Mouse (Mus musculus) macrophage (primary cell): Measurements from ENCODE around the gene Hist2h3c2. TPM values are rescaled to one million over a fixed set of nuclear protein-coding genes. Genes with fewer than 3 reads are reported as not detected.
"Not testable (repeated sequence)": the region's sequence is repeated elsewhere in the genome, so short reads cannot be mapped to it uniquely, and the experiment has no call there.

Experiments used
- H3K27ac ChIP-seq: fragments of 350-480 bp; formaldehyde crosslinking; 2 replicates; pipeline ENCODE4 v1.9.0; 2021
- H3K36me3 ChIP-seq: fragments of 350-480 bp; formaldehyde crosslinking; 2 replicates; pipeline ENCODE4 v1.9.0; 2021; ENCODE audit errors: inconsistent target
- H3K4me3 ChIP-seq: fragments of 350-480 bp; formaldehyde crosslinking; 2 replicates; pipeline ENCODE4 v1.9.0; 2021; ENCODE audit errors: inconsistent target
- H3K79me2 ChIP-seq: fragments of 350-480 bp; formaldehyde crosslinking; 2 replicates; pipeline ENCODE4 v1.9.0; 2021; ENCODE audit errors: inconsistent target
- WGBS: methylation state at CpG from one replicate; pipeline ENCODE4 v1.1.7; 2026; ENCODE audit warnings: inconsistent platforms; ENCODE audit not compliant: missing documents; 5-methylcytosine and 5-hydroxymethylcytosine counted together
- polyA plus RNA-seq: library from polyadenylated mRNA; stranded (reverse); fragments of 250-400 nt; gene quantifications from 3 replicates; pipeline ENCODE4 v1.2.4, GENCODE M21; 2018; ENCODE audit warnings: inconsistent platforms

Hist2h3c2 gene
- polyA plus RNA-seq, 1 experiment from 2014 or later = 2.4 TPM

DNA sequence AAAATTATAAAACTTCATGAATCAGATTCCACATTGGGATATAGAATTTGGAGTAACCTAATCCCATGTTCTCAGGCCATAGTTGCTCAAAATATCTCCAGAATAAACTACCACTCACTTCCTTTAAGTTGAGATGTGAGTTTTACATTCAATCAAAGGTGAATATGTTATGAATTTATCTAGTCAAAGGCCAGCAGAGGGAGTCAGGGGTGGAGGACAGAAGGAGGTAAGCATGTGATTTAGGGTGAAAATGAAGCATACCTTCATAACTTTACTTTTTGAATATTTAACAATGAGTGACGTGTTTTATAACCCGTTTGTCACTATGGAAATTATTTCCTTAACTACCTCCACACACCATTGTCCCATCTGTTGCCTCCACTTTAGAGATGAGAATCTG, 4.0 kb downstream of the Hist2h3c2 start:
- H3K4me3 ChIP-seq = no peak overlapping the region
- 100% methylated on average over 2 of the region's 2 CpGs for WGBS
- H3K27ac ChIP-seq = no peak overlapping the region
- no peaks in the 10 kb centered on the region for H3K36me3 ChIP-seq
- no peaks in the 10 kb centered on the region for H3K79me2 ChIP-seq

DNA sequence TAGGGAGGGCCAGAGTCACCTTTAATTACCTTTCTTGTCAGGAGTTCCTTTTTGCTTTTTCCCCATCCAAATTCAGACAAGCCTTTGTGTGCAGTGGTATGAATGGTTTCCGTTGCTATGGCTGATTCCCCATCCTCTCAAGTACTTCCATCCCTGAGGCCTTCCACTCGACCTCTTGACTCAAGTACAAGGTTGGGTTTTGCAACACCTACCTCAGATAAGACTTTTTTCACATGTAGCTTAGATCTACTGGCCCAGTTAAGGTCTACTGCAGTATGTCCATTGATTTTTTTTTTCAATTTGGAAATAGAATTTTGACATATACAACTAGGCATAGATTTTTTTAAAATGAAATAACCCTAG, 7.2 kb downstream of the Hist2h3c2 start:
- Histone ChIP-seq H3K4me3 (no peak overlapping the region), H3K36me3 (no peaks in the 10 kb centered on the region), H3K27ac (no peak overlapping the region), H3K79me2 (no peaks in the 10 kb centered on the region)
- 79% methylated on average over 2 of the region's 2 CpGs for WGBS

DNA sequence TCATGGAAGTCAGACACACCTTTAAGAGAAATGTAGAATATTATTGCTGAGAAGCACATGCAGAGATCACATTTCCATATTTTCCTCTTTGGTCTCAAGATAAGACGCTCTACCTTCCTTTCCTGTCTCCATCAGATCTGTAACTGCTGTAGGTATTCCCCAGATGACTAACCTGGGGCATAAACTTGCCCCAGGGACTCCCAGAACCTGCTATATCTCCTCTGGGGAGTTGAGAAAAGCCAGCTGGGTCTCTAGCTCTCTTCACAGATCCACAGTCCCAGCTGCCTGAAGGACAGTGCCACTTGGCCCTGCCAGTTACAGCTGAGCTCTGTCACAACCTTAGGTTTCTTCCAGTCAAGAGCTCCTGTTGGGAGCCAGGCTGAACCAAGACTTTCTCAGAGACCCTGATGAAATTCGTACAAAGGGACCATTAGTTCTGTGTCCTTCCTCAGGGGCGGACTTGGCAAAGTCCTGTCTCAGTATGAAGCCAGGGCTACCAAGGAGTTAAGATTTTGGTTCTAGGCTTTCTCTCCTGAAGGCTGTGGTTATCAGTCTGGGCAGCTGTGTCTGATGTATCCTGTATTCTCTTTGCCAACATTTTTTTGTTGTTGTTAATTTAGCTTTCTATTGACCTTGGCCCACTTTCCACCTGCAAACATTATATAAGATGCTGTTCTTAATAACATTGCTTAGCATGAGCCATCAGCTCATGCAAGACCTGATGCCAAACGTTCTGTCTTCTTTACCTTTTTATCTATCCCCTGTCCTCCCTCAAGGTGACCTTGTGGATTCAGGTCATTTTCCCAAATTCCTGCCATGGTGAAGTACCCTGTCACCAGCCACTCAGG, 7.8 kb downstream of the Hist2h3c2 start:
- 93% methylated on average over 4 of the region's 4 CpGs for WGBS
- H3K27ac ChIP-seq = no peak overlapping the region
- no peak overlapping the region for H3K4me3 ChIP-seq
- H3K79me2 ChIP-seq = no peaks in the 10 kb centered on the region
- no peaks in the 10 kb centered on the region for H3K36me3 ChIP-seq

DNA sequence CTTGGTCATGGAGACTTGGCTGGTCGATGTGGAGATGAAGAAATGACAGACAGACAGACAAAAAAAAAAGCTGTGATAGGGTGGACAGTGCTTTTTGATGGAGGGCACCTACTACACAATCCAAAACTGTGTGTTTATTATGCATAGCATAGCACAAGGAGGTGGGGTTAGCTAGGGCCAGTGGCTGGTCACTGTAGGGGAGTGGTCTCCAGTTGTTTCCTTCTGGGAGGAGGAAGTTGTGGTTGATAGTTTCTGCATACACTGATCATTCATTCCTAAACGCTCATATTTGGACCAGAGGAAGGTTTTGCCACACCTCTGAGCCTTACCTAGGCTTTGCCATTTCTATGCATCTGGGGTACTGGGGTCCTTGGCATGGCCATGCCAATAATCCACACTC, 8.5 kb downstream of the Hist2h3c2 start:
- no peak overlapping the region for H3K4me3 ChIP-seq
- H3K79me2 ChIP-seq = peaks cover 7% of the 10 kb centered on the region; the same call in 1 of the 2 replicates
- no peaks in the 10 kb centered on the region for H3K36me3 ChIP-seq
- H3K27ac ChIP-seq = no peak overlapping the region
- WGBS = 50% methylated on average over 2 of the region's 2 CpGs

DNA sequence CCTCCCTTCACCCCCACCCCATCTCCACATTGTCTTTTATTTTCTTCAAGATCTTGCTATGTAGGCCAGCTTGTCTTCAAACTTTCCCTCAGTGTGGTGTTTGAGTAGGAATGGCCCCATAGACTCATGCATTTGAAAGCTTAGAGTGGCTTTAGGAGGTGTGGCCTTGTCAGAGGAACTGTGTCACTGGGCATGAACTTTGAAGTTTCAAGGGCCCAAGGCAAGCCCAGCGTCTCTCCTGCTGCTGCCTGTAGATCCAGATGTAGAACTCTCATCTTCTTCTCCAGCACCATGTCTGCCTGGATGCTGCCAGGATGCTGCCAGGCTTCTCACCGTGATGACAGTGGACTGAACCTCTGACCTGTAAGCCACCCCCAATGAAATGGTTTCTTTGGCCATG, 10.1 kb downstream of the Hist2h3c2 start:
- 77% methylated on average over 2 of the region's 2 CpGs for WGBS
- H3K36me3 ChIP-seq = no peaks in the 10 kb centered on the region
- H3K79me2 ChIP-seq = peaks cover 23% of the 10 kb centered on the region
- peak overlapping the region; percentile 94 for H3K27ac ChIP-seq
- no peak overlapping the region for H3K4me3 ChIP-seq

DNA sequence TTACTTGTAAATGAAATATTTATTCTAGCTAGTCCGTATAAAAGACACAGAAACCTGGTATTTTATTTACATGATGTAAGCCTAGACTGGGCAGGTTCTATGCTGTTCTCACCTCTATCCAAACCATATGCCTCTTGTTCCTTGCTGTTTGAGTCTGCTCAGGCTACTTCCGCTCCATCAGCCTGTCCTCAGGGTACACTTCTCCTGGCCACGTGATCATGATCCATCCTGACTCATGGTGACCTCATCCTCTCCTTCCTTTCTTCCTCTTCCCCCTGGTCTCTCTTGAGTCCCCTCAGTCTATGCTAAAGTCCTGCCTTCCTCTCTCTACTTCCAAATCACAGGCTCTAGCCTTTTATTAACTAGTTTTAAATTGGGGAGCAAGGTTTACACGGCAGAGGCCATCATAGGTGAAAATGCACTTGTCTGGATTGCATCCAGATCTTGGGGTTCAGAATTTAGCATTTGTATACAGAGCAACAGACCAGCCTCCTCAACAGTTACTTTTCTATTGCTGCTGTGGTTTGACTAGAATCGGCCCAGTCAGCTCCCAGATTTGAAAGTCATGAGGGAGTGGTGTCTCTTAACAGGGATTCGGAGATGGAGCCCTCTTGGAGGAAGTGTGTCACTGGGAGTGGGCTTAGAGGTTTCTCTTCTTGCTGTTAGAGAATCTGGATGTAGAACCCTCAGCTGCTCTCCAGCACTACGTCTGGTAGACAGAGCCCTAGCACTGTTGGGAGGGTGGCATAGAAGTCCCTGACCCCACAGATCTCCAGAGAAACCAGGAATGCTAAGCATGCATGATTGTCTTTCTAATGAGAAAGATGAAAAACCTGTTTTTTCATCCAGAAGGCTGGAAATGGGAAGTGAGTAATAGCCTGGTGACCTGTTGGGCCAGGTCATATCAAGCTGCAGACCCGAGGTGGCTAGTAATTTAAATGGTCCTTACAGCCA, 12.0 kb downstream of the Hist2h3c2 start:
- Histone ChIP-seq H3K79me2 (peaks cover 41% of the 10 kb centered on the region), H3K4me3 (no peak overlapping the region), H3K27ac (peak overlapping the region; percentile 94), H3K36me3 (no peaks in the 10 kb centered on the region)
- WGBS = 28% methylated on average over 8 of the region's 8 CpGs

DNA sequence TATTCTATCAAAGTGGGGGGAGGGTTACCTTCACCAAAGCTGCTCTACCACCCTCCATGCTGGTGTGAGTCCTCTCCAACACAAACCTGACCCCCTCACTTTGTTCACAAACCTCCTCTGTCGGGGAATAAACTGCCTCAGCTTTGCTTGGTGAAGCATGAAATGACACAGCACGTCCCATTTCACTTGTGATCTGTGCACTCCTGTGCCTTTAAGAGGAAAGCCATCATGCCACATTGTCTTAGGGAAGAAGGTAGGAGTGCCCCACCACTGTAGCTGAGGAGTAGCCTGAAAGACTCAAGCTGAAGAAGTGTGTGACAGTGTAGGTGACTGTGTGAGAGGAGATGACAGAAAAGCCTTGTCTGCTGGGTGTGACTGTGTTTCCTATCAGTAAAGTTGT, 13.5 kb downstream of the Hist2h3c2 start:
- Histone ChIP-seq H3K36me3 (no peaks in the 10 kb centered on the region), H3K4me3 (no peak overlapping the region), H3K27ac (peak overlapping the region; percentile 94), H3K79me2 (peaks cover 46% of the 10 kb centered on the region)
- 90% methylated on average over 2 of the region's 2 CpGs for WGBS

DNA sequence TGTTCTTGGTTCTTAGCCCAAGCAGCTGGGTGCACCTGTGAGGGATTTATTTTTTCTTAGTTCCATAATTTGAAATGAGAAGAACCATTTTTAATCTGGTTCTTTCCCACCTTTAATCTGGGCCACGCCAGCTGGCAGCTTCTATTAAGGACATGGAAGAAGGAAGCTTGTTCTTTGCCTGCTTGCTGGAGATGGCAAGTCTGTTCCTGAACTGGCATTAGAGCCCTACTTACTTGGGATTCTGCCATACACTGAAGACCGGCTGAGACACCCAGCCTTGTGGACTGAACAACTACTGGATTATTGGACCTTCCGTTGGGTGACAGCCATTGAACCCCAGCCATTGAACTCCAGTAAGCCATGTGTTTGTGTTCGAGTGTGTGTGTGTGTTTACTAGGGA, 16.2 kb downstream of the Hist2h3c2 start:
- WGBS = 93% methylated on average over 4 of the region's 4 CpGs
- H3K4me3 ChIP-seq = peak overlapping the region; percentile 58
- peak overlapping the region; percentile 92 for H3K27ac ChIP-seq
- H3K79me2 ChIP-seq = peaks cover 46% of the 10 kb centered on the region
- no peaks in the 10 kb centered on the region for H3K36me3 ChIP-seq

DNA sequence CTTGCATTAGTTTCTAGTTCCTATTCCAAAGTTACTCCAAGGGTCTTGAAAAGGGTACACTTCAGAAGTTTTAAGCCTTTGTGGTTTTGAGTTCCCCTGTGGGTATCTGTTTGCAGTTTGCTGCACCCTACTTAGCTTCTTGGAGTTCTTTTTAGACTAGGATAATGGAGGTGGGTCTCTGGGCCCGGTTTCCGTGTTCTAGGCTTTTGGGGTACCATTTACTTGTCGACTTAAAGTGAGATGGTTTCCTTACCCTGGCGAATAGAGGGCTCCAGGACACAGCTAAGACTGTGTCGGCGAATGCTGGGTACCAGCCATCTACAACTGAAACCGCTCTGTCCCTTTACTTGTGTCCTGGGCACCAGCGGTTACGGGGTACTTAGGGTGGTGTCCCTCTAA, 17.3 kb downstream of the Hist2h3c2 start:
- H3K27ac ChIP-seq = peak overlapping the region; percentile 92
- H3K79me2 ChIP-seq = peaks cover 46% of the 10 kb centered on the region
- H3K36me3 ChIP-seq = no peaks in the 10 kb centered on the region
- peak overlapping the region; percentile 58 for H3K4me3 ChIP-seq
- WGBS = 10% methylated on average over 9 of the region's 9 CpGs

DNA sequence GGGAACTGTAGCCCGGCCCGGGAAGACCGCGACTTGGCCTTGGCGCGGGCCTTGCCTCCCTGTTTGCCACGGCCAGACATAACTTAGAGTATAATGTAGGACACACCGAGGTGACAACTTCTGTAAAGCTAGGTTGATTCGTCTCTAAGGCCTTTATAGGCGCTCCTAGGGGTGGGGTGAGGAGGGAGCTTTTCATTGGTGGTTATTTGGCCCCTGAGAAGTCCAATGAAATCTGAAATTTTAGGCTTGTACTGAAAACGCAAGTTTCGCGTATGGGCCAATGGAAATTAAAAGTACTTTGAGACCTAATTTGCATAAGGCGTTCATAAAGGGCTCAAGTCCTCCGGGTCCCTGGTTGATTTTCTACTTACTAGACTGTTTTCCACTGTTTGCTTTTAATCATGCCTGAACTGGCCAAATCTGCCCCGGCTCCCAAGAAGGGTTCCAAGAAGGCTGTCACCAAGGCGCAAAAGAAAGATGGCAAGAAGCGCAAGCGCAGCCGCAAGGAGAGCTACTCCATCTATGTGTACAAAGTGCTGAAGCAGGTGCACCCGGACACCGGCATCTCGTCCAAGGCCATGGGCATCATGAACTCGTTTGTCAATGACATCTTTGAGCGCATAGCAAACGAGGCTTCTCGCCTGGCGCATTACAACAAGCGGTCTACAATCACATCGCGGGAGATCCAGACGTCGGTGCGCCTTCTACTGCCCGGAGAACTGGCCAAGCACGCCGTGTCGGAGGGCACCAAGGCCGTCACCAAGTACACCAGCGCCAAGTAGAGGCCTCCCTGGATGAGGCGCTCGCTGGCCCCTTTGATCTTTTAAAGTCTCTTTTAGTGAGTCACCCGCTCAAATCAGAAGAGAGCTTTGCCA, 17.9 kb downstream of the Hist2h3c2 start, which contains the start of the genes Hist2h2ac and Hist2h2be:
Gene Hist2h2ac, minus strand, starts transcription at position 116 of the 875 bp plus-strand sequence.
Gene Hist2h2be, plus strand, starts transcription at position 355 of the 875 bp plus-strand sequence.
- Histone ChIP-seq H3K4me3 (peak within 1 kb of the TSS; percentile 74), H3K36me3 (no peaks in the 10 kb centered on the region), H3K27ac (peak within 1 kb of the TSS; percentile 95), H3K79me2 (peaks cover 45% of the 10 kb centered on the region)
- WGBS = 0% methylated on average over 35 of the region's 43 CpGs

DNA sequence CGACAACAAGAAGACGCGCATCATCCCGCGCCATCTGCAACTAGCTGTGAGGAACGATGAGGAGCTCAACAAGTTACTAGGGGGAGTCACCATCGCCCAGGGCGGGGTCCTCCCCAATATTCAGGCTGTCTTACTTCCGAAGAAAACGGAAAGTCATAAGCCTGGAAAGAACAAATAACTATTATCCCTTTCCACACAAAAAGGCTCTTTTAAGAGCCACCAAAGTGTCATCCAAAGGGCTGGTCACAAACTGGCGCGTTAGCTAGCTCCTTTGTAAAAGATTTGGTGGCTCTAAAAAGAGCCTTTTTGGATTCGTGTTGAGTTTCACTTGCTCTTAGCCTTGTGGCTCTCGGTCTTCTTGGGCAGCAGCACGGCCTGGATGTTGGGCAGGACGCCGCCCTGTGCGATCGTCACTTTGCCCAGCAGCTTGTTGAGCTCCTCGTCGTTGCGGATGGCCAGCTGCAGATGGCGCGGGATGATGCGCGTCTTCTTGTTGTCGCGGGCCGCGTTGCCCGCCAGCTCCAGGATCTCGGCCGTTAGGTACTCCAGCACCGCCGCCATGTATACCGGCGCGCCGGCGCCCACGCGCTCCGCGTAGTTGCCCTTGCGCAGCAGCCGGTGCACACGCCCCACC, 18.7 kb downstream of the Hist2h3c2 start:
- WGBS = under 1% methylated on average over 18 of the region's 47 CpGs
- H3K36me3 ChIP-seq = not testable (repeated sequence)
- Histone ChIP-seq H3K4me3 (peak overlapping the region; percentile 74), H3K27ac (peak overlapping the region; percentile 95), H3K79me2 (peaks cover 37% of the 10 kb centered on the region)

DNA sequence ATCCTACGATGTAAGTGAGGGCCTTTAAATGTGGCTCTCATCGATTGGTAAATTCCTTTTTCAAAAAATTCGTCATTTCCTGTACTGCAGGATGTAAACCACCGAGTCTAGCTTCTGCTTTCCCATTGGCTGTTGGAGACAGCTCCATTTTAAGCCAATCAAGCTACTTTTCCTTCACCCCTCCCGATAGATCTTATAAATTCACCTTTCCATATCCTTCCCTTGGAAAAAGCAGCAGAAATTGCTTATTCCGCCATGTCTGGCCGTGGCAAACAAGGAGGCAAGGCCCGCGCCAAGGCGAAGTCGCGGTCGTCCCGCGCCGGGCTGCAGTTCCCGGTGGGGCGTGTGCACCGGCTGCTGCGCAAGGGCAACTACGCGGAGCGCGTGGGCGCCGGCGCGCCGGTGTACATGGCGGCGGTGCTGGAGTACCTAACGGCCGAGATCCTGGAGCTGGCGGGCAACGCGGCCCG, 19.2 kb downstream of the Hist2h3c2 start, which contains the start of the genes Bola1 and Hist2h2ab:
Gene Bola1, minus strand, starts transcription at position 49 of the 470 bp plus-strand sequence.
Gene Hist2h2ab, plus strand, starts transcription at position 205 of the 470 bp plus-strand sequence.
- H3K4me3 ChIP-seq = peak within 1 kb of the TSS; percentile 74
- no peaks in the 10 kb centered on the region for H3K36me3 ChIP-seq
- peak within 1 kb of the TSS; percentile 95 for H3K27ac ChIP-seq
- peaks cover 31% of the 10 kb centered on the region for H3K79me2 ChIP-seq
- 0% methylated on average over 31 of the region's 37 CpGs for WGBS

DNA sequence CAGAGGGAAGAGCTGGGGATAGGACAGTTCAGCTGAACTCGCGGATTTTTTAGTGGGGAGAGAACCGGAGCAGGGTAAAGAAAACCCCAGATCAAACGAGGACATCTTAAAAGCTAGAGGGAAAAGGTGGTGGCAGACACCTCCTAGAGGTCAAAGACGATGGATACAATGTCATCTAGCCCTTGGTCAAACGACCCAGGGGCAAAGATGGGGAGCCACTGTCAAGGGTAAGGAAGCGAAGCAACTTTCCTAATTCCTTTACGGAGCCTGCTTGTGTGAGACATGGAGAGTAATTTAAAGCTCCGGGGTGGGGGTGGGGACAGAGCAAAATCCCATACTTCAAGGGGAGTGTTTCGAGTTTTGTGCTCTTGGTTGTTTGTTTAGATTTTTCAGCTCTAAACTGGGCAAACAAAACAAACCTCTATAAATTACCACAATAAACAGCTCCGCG, 19.7 kb downstream of the Hist2h3c2 start:
- H3K79me2 ChIP-seq = peaks cover 27% of the 10 kb centered on the region
- H3K36me3 ChIP-seq = no peaks in the 10 kb centered on the region
- H3K27ac ChIP-seq = peak overlapping the region; percentile 95
- under 1% methylated on average over 12 of the region's 12 CpGs for WGBS
- H3K4me3 ChIP-seq = peak overlapping the region; percentile 74
